Mouse (Mus musculus) stomach, embryonic 14.5 days (tissue): ENCODE measurements around the gene Smad9. TPM values are rescaled to one million over a fixed set of nuclear protein-coding genes. Genes with fewer than 3 reads are reported as not detected.

Source experiments
- ATAC-seq: fragments of 200-750 bp; cut with Nextera tagmentation; 2 replicates; pipeline ENCODE4 v1.8.0; 2017; ENCODE audit warnings: low read depth, moderate TSS enrichment; ENCODE audit not compliant: insufficient number of reproducible peaks, insufficient read depth, low FRiP score
- H3K27ac ChIP-seq: fragments of 300-500 bp; sonication (generic); 2 replicates; pipeline ENCODE4 v1.5.1; 2014; ENCODE audit warnings: mild to moderate bottlenecking, low read length, moderate library complexity, mixed read lengths
- H3K27me3 ChIP-seq: fragments of 300-500 bp; sonication (generic); 2 replicates; pipeline ENCODE4 v1.6.1; 2014; ENCODE audit warnings: low read length, control low read depth, mixed read lengths; ENCODE audit not compliant: control insufficient read depth, insufficient read depth
- H3K36me3 ChIP-seq: fragments of 300-500 bp; sonication (generic); 2 replicates; pipeline ENCODE4 v1.6.1; 2014; ENCODE audit warnings: mild to moderate bottlenecking, control low read depth, low read length, moderate library complexity, mixed read lengths; ENCODE audit not compliant: control insufficient read depth, insufficient read depth
- H3K4me1 ChIP-seq: fragments of 300-500 bp; sonication (generic); 2 replicates; pipeline ENCODE4 v1.6.1; 2014; ENCODE audit warnings: low read length, control low read depth, mixed read lengths; ENCODE audit not compliant: control insufficient read depth, insufficient read depth
- H3K4me2 ChIP-seq: fragments of 300-500 bp; sonication (generic); replicated peaks from 2 replicates; pipeline ENCODE4 v1.6.1; 2014; ENCODE audit warnings: low read depth, low read length, control low read depth
- H3K4me3 ChIP-seq: fragments of 300-500 bp; sonication (generic); 2 replicates; pipeline ENCODE4 v1.5.1; 2014; ENCODE audit warnings: low read depth, low read length, control low read depth
- H3K9ac ChIP-seq: fragments of 300-500 bp; sonication (generic); replicated peaks from 2 replicates; pipeline ENCODE4 v1.6.1; 2014; ENCODE audit warnings: low read depth, mild to moderate bottlenecking, control low read depth, low read length, moderate library complexity, mixed read lengths
- H3K9me3 ChIP-seq: fragments of 300-500 bp; sonication (generic); 2 replicates; pipeline ENCODE4 v1.6.1; 2016; ENCODE audit warnings: low read depth, low read length, control low read depth; ENCODE audit not compliant: control insufficient read depth
- WGBS: fragments of 180-500 bp; shearing (Covaris S2); extraction: QIAGEN DNeasy Blood & Tissue Kit; methylation state at CpG from one replicate; pipeline ENCODE4 v1.1.7; 2014; 5-methylcytosine and 5-hydroxymethylcytosine counted together
- polyA plus RNA-seq: library from polyadenylated mRNA; unstranded; fragments of >200 nt; fragmentation: Nextera tagmentation; extraction: Ambion mirVana; gene quantifications from 2 replicates; pipeline ENCODE4 v1.2.1, GENCODE M21; 2014

Gene Smad9
- polyA plus RNA-seq, 1 experiment from 2014 or later, result 3.2 TPM

DNA sequence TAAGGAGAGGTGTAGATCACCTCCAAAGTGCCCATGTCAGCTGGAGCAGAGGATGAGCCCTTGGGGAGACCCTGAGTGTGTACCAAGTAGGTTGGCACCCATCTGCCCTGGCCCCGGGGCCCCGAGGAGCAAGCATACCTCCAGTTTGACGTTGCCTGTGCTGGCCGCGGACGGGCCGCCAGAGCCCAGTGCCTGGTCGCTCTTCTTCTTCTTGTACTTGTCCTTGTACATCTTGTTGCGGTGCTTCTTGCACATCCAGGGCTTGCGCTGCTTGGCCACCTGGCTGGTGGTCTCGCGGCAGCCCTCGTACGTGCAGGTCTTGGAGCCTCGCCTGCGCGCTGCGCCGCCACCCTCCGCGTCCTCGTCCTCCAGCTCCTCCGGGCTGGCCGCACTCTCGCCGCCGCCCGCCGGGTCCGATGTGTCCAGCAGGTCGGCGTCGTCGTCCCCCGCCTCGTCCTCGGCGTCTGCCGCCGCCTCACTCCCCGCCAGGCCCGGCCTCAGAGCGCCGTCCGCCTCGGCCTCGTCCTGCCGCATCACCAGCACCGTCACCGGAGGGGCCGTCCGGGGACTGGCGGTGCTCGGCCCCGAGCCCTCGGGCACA lies 51.8 kb downstream of the Smad9 start:
- Histone ChIP-seq H3K4me2 (peak overlapping the region; percentile 89), H3K27ac (peak overlapping the region; percentile 91), H3K36me3 (peaks cover 11% of the 10 kb centered on the region; the same call in 1 of the 2 replicates), H3K9ac (peak overlapping the region; percentile 89), H3K9me3 (no peaks in the 10 kb centered on the region), H3K27me3 (no peaks in the 10 kb centered on the region), H3K4me1 (peaks cover 9% of the 10 kb centered on the region; the same call in 1 of the 2 replicates), H3K4me3 (peak overlapping the region; percentile 86)
- ATAC-seq, result peak; percentile 76
- WGBS, result under 1% methylated on average over 56 of the region's 56 CpGs

- WGBS, result 1% methylated on average over 52 of the region's 52 CpGs
- peaks cover 11% of the 10 kb centered on the region; the same call in 1 of the 2 replicates for H3K36me3 ChIP-seq
Measured at GRCm38 (mm10) chr3:54807666-54808217, 52.4 kb downstream of the Smad9 start, which contains the start of gene Rfxap. Rfxap (minus strand) TSS chr3:54807791.

GRCm38 (mm10) chr3:54809111-54809510 lies 53.7 kb downstream of the Smad9 start:
- Histone ChIP-seq H3K4me3 (no peak overlapping the region), H3K9me3 (no peaks in the 10 kb centered on the region), H3K27me3 (no peaks in the 10 kb centered on the region), H3K27ac (no peak overlapping the region), H3K4me2 (no peak overlapping the region), H3K9ac (no peak overlapping the region), H3K4me1 (peaks cover 9% of the 10 kb centered on the region; the same call in 1 of the 2 replicates), H3K36me3 (peaks cover 4% of the 10 kb centered on the region; the same call in 1 of the 2 replicates)
- WGBS, result 47% methylated on average over 5 of the region's 5 CpGs
- ATAC-seq, result no peak

More at GRCm38 (mm10) chr3:54807666-54808217, 52.4 kb downstream of the Smad9 start, which contains the start of gene Rfxap:
- Histone ChIP-seq H3K4me3 (peak within 1 kb of the TSS; percentile 86), H3K27ac (peak within 1 kb of the TSS; percentile 91), H3K9ac (peak within 1 kb of the TSS; percentile 89), H3K27me3 (no peaks in the 10 kb centered on the region), H3K4me1 (peaks cover 9% of the 10 kb centered on the region; the same call in 1 of the 2 replicates), H3K9me3 (no peaks in the 10 kb centered on the region), H3K4me2 (peak within 1 kb of the TSS; percentile 89)
- ATAC-seq, result peak; percentile 94

DNA sequence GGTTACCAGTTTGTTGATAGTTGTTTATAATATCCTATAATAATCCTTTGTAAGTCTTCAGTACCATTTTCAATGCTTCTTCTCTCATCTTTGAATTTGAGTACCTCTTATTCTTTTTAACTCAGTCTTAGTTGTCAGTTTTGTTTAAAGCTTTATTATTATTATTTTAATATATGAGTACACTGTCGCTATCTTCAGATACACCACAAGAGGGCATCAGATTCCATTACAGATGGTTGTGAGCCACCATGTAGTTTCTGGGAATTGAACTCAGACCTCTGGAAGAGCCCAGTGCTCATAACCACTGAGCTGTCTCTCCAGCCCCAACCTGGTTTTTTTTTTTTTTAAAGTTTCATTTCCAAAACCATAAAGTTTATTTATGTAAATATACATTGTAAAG lies 56.2 kb downstream of the Smad9 start:
- no peak overlapping the region for H3K4me3 ChIP-seq
- WGBS, result 45% methylated on average over 1 of the region's 1 CpGs
- H3K27me3 ChIP-seq, result no peaks in the 10 kb centered on the region
- no peaks in the 10 kb centered on the region for H3K4me1 ChIP-seq
- no peaks in the 10 kb centered on the region for H3K36me3 ChIP-seq
- no peak overlapping the region for H3K4me2 ChIP-seq
- ATAC-seq, result no peak
- no peak overlapping the region for H3K9ac ChIP-seq
- H3K9me3 ChIP-seq, result no peaks in the 10 kb centered on the region
- H3K27ac ChIP-seq, result no peak overlapping the region

GRCm38 (mm10) chr3:54813418-54813988 lies 58.1 kb downstream of the Smad9 start:
- Histone ChIP-seq H3K4me1 (no peaks in the 10 kb centered on the region), H3K36me3 (no peaks in the 10 kb centered on the region), H3K4me3 (no peak overlapping the region), H3K9me3 (no peaks in the 10 kb centered on the region), H3K27me3 (no peaks in the 10 kb centered on the region), H3K27ac (no peak overlapping the region), H3K4me2 (no peak overlapping the region), H3K9ac (no peak overlapping the region)
- no peak for ATAC-seq
- 72% methylated on average over 6 of the region's 6 CpGs for WGBS

- Histone ChIP-seq H3K4me2 (no peak overlapping the region), H3K9ac (no peak overlapping the region), H3K36me3 (no peaks in the 10 kb centered on the region), H3K27ac (no peak overlapping the region), H3K4me3 (no peak overlapping the region), H3K4me1 (no peaks in the 10 kb centered on the region), H3K9me3 (no peaks in the 10 kb centered on the region), H3K27me3 (no peaks in the 10 kb centered on the region)
- WGBS, result 64% methylated on average over 6 of the region's 6 CpGs
- ATAC-seq, result no peak
Measured at GRCm38 (mm10) chr3:54814622-54815021, 59.2 kb downstream of the Smad9 start.

- 17% methylated on average over 3 of the region's 3 CpGs for WGBS
- ATAC-seq, result no peak
Measured at GRCm38 (mm10) chr3:54815292-54815691, 59.9 kb downstream of the Smad9 start.

DNA sequence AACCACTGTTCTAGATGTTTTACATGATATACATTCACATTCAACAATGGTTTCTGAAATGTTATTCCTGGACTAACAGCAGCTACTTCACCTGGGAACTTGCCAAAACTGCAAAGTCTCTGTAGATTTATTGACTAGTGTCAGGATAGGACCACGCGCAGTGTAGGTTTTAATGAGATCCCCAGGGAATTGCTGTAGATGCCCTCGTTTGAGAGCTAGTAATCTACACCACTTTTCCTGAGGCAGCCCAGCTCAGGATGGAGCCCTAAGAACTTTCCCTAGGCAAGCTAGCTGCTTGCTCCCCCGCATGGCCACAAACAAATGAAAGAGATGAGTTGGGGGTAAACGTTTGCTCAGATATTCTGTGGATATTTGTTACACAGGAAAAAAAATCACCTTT lies 67.1 kb downstream of the Smad9 start:
- Histone ChIP-seq H3K36me3 (no peaks in the 10 kb centered on the region), H3K27ac (no peak overlapping the region), H3K27me3 (no peaks in the 10 kb centered on the region), H3K9me3 (no peaks in the 10 kb centered on the region), H3K4me3 (no peak overlapping the region), H3K9ac (no peak overlapping the region), H3K4me1 (no peaks in the 10 kb centered on the region), H3K4me2 (no peak overlapping the region)
- ATAC-seq, result no peak
- 68% methylated on average over 5 of the region's 5 CpGs for WGBS

More at GRCm38 (mm10) chr3:54815292-54815691, 59.9 kb downstream of the Smad9 start:
- Histone ChIP-seq H3K4me2 (no peak overlapping the region), H3K36me3 (no peaks in the 10 kb centered on the region), H3K9ac (no peak overlapping the region), H3K9me3 (no peaks in the 10 kb centered on the region), H3K27me3 (no peaks in the 10 kb centered on the region), H3K4me1 (no peaks in the 10 kb centered on the region), H3K4me3 (no peak overlapping the region), H3K27ac (no peak overlapping the region)
